Mouse (Mus musculus) Patski (cell line): ENCODE results near the gene Hprt. TPM values are rescaled to one million over a fixed set of nuclear protein-coding genes. Genes with fewer than 3 reads are reported as not detected.
"Not testable (repeated sequence)": the region's sequence is repeated elsewhere in the genome, so short reads cannot be mapped to it uniquely, and the experiment has no call there.

ENCODE experiments used
- ATAC-seq: fragments of 100-300 bp; one replicate; pipeline ENCODE4 v1.8.0; 2021
- CTCF ChIA-PET: fragments of 350-600 bp; sonication (Branson Sonifier 250); formaldehyde crosslinking; loops from one replicate; lab custom pipeline; 2022; ENCODE audit warnings: inconsistent platforms; lab: Charles Lee
- POLR2A ChIA-PET: fragments of 350-600 bp; sonication (Branson Sonifier 250); formaldehyde crosslinking; loops from one replicate; lab custom pipeline; 2022; ENCODE audit warnings: antibody characterized with exemption, inconsistent platforms; lab: Charles Lee
- DNase-seq: peaks from one replicate; pipeline ENCODE4 v3.0.0-alpha.2; 2011; ENCODE audit warnings: low read depth, low spot score
- H3K27me3 ChIP-seq: fragments of 371-371 bp; one replicate; pipeline ENCODE4 v1.5.1; 2021
- CTCF ChIP-seq: fragments of 100-300 bp; IDR thresholded peaks from one replicate; pipeline ENCODE4 v1.5.1; 2021
- in situ Hi-C: fragments of 300-500 bp; cut with MboI; formaldehyde crosslinking; loops from 3 replicates; pipeline ENCODE4 v1.11.1; 2018; ENCODE audit warnings: low pct_unique_long_range_greater_than_20kb, mixed read lengths
- polyA plus RNA-seq: library from polyadenylated mRNA; unstranded; gene quantifications from one replicate; pipeline ENCODE4 v1.2.3, GENCODE M21; 2021

Gene Hprt
- polyA plus RNA-seq, 1 experiment from 2014 or later: 131 TPM

- no peak for TF ChIP-seq CTCF
- DNase-seq (peak; percentile 68), ATAC-seq (peak; percentile 89)
- CTCF ChIA-PET: no interaction called here
- in situ Hi-C loops: loop anchor here (10.0 kb wide), 1 partner anchor 57 kb away; no protein-coding TSS in a partner anchor
- POLR2A ChIA-PET: no interaction called here
- no peaks in the 10 kb centered on the region for H3K27me3 ChIP-seq
Measured at GRCm38 (mm10) chrX:52981378-52981777, 6.6 kb upstream of the Hprt start.

DNA sequence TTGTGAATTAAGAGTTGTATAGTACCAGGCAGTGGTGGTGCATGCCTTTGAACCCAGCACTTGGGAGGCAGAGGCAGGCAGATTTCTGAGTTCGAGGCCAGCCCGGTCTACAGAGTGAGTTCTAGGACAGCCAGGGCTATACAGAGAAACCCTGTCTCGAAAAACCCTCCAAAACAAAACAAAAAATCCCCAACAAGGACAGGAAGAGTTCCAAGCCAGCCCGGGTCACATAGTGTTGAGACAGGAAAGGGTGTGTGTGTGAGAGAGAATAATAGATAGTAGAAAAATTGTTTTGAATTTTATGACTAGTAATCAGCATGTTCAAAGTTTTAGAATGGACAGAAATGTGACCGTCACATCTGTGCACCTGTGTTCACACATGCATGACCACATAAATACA, 6.8 kb downstream of the Hprt start:
- DNase-seq, ATAC-seq, in situ Hi-C loops, H3K27me3 ChIP-seq: not testable (repeated sequence)
- ChIA-PET CTCF (interaction anchor here (3.3 kb wide), 1 partner anchor 11 kb away, joined by 14 read pairs; no protein-coding TSS in a partner anchor), POLR2A (interaction anchor here (0.9 kb wide), 1 partner anchor 30 kb away, joined by 3 read pairs; no protein-coding TSS in a partner anchor)

DNA sequence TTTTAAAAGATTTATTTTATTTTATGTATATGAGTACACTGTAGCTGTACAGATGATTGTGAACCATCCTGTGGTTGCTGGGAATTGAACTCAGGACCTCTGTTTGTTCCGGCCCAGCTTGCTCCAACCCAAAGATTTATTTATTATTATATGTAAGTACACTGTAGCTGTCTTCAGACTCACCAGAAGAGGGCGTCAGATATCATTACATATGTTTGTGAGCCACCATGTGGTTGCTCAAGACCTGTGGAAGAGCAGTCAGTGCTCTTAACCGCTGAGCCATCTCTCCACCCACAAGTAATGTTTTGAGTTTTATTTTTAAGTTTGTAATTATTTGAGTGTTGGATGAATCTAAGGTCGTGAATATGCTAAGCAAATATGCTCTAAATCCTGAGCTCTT, 16.9 kb downstream of the Hprt start:
- H3K27me3 ChIP-seq, POLR2A ChIA-PET, DNase-seq, ATAC-seq, in situ Hi-C loops: not testable (repeated sequence)
- CTCF ChIA-PET: interaction anchor here (0.7 to 2.1 kb wide), 5 partner anchors 9 to 229 kb away, joined by 3 to 14 read pairs (median 3); no protein-coding TSS in a partner anchor

DNA sequence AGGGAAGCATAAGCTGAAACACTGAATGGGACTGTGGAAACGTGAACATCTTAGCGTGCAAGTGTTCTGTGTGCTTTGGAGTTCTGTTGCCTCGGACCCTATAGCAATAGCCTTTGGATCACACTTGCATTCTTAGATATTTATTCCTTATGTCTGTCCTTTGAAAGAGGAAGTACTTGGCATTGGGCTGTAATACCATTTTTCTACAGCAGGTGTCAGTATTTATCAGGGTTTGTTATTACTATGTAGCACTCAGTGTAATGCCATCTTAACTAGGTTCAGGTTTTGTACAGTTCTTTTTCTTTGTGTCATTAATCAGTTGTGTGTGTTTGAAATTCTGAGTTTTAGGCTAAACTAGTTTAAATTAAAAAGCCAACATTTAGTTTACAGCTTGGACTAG, 18.1 kb downstream of the Hprt start:
- ATAC-seq (peak; percentile 44), DNase-seq (no peak)
- H3K27me3 ChIP-seq: peaks cover 11% of the 10 kb centered on the region
- POLR2A ChIA-PET: no interaction called here
- CTCF ChIA-PET: interaction anchor here (0.8 to 2.1 kb wide), 6 partner anchors 9 to 249 kb away, joined by 3 to 14 read pairs (median 3); no protein-coding TSS in a partner anchor
- in situ Hi-C loops: no loop called here
- peak; percentile 57 for TF ChIP-seq CTCF

- ATAC-seq (no peak), DNase-seq (no peak)
- in situ Hi-C loops: no loop called here
- peak; percentile 45 for TF ChIP-seq CTCF
- POLR2A ChIA-PET: no interaction called here
- peaks cover 23% of the 10 kb centered on the region for H3K27me3 ChIP-seq
- CTCF ChIA-PET: interaction anchor here (1.3 kb wide), 1 partner anchor 10 kb away, joined by 3 read pairs; no protein-coding TSS in a partner anchor
Measured at GRCm38 (mm10) chrX:53015549-53015948, 27.6 kb downstream of the Hprt start.

DNA sequence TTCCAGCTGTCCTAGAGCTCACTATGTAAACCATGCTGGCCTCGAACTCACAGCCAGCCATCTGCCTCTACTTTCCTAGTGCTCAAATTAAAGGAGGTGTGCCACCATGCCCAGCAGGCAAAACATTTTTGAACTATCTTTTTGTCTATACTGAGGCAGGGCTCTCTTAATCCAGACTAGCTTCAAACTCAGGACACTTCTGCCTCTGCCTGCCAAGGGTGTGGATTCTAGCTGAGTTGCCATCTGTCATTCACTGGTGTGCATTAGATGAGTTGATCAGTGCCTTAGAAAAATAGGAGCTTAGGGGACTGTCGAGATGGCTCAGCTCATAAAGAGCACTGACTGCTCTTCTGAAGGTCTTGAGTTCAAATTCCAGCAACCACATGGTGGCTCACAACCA, 35.1 kb downstream of the Hprt start:
- H3K27me3 ChIP-seq: peaks cover 30% of the 10 kb centered on the region
- POLR2A ChIA-PET: no interaction called here
- DNase-seq (no peak), ATAC-seq (no peak)
- CTCF ChIA-PET: interaction anchor here (0.6 to 1.1 kb wide), 2 partner anchors 27 to 238 kb away, joined by 3 read pairs; no protein-coding TSS in a partner anchor
- in situ Hi-C loops: no loop called here
- no peak for TF ChIP-seq CTCF

DNA sequence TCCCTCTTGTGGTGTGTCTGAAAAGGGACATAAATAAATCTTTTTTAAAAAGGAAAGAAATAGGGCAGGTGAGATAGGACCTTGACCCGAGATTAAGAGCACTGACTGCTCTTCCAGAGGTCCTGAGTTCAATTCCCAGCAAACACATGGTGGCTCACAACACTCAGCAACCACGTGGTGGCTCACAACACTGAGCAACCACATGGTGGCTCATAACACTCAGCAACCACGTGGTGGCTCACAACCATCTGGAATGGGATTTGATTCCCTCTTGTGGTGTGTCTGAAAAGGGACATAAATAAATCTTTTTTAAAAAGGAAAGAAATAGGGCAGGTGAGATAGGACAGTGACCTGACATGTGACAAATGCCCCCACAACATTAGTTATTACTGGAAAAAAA, 36.3 kb downstream of the Hprt start:
- CTCF ChIA-PET: interaction anchor here (0.8 to 1.7 kb wide), 3 partner anchors 15 to 237 kb away, joined by 3 to 10 read pairs (median 3); no protein-coding TSS in a partner anchor
- in situ Hi-C loops, POLR2A ChIA-PET, ATAC-seq, DNase-seq: not testable (repeated sequence)
- TF ChIP-seq CTCF: peak; percentile 28
- H3K27me3 ChIP-seq: peaks cover 29% of the 10 kb centered on the region

DNA sequence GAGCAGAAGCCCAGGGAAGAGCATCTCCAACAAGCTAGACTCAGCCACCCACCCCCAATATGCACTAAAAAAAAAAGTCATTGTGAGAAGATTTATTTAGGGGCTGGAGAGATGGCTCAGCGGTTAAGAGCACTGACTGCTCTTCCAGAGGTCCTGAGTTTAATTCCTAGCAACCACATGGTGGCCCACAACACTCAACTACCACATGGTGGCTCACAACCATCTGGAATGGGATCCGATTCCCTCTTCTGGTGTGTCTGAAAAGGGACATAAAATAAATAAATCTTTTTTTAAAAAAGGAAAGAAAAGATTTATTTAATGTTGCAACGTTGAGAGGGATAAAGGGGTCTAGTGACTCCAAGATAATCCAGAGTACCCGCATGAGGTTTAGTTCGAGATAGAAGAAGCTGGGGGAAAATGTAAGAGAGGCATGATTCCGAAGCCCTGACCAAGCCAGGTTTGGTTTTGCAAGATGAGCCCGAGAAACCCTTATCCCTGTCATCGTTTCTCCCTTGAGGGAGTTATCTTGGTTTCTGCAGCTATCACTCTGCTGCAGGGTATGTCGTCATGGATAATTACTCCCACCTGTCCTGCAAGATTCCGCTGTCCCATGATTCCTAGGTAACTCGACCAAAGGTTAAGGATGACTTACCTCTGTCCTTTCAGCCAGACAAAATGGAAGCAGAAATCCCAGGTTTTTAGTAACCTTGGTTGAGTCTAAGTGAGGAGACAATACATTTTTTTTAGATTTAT, 37.7 kb downstream of the Hprt start:
- no peak for ATAC-seq
- in situ Hi-C loops: loop anchor here (5.0 kb wide), 1 partner anchor 207 kb away; no protein-coding TSS in a partner anchor

GRCm38 (mm10) chrX:53029559-53029958, 41.6 kb downstream of the Hprt start:
- no peak for DNase-seq
- ChIA-PET POLR2A (no interaction called here), CTCF (interaction anchor here (1.7 kb wide), 1 partner anchor 203 kb away, joined by 3 read pairs; no protein-coding TSS in a partner anchor)
- ATAC-seq: no peak
- peaks cover 31% of the 10 kb centered on the region for H3K27me3 ChIP-seq
- in situ Hi-C loops: loop anchor here (5.0 kb wide), 1 partner anchor 203 kb away; no protein-coding TSS in a partner anchor
- no peak for TF ChIP-seq CTCF

More for the DNA sequence above, 37.7 kb downstream of the Hprt start:
- TF ChIP-seq CTCF: no peak
- H3K27me3 ChIP-seq: peaks cover 29% of the 10 kb centered on the region
- ChIA-PET POLR2A (no interaction called here), CTCF (interaction anchor here (2.0 kb wide), 1 partner anchor 208 kb away, joined by 9 read pairs; no protein-coding TSS in a partner anchor)
- DNase-seq: no peak

DNA sequence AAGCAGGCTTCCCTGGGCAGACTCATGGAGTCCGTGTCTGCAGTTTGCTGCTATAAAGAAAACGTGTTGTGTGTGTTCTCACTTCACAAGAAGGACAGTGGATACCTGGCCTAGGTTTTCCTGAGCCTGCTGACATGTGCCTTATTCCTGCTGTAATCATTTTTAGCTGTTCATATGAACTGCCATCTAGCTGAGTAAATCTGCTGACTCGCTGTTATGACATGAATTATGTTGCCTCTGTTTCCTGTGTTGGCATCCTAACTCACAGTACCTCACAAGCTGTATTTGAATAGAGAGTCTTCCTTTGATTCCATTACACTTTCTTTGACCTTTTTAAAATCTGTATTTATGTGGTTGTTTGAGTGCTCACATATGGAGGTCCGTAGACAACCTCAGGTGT, 50.3 kb downstream of the Hprt start:
- ATAC-seq (no peak), DNase-seq (no peak)
- TF ChIP-seq CTCF: no peak
- ChIA-PET CTCF (interaction anchor here (1.2 kb wide), 1 partner anchor 195 kb away, joined by 3 read pairs; no protein-coding TSS in a partner anchor), POLR2A (interaction anchor here (0.5 kb wide), 1 partner anchor 158 kb away, joined by 4 read pairs; no protein-coding TSS in a partner anchor)
- in situ Hi-C loops: no loop called here
- H3K27me3 ChIP-seq: peaks cover 2% of the 10 kb centered on the region
